Mouse (Mus musculus) embryonic facial prominence, embryonic 14.5 days (tissue): ENCODE measurements around the gene Pias1. TPM values are rescaled to one million over a fixed set of nuclear protein-coding genes. Genes with fewer than 3 reads are reported as not detected.

Experiments
- ATAC-seq: fragments of 200-750 bp; cut with Nextera tagmentation; 2 replicates; pipeline ENCODE4 v1.8.0; 2017; ENCODE audit warnings: low read depth, moderate number of reproducible peaks, moderate TSS enrichment
- DNase-seq: peaks from one replicate; pipeline ENCODE4 v3.0.0-alpha.2; 2015; ENCODE audit warnings: low spot score
- H3K27ac ChIP-seq: fragments of 300-500 bp; sonication (generic); replicated peaks from 2 replicates; pipeline ENCODE4 v1.5.1; 2014; ENCODE audit warnings: low read depth, mild to moderate bottlenecking, low read length, moderate library complexity
- H3K27me3 ChIP-seq: fragments of 300-500 bp; sonication (generic); replicated peaks from 2 replicates; pipeline ENCODE4 v1.6.1; 2014; ENCODE audit warnings: low read length; ENCODE audit not compliant: control insufficient read depth, insufficient read depth
- H3K36me3 ChIP-seq: fragments of 300-500 bp; sonication (generic); 2 replicates; pipeline ENCODE4 v1.6.1; 2014; ENCODE audit warnings: low read length, mixed read lengths; ENCODE audit not compliant: control insufficient read depth, insufficient read depth
- H3K4me1 ChIP-seq: fragments of 300-500 bp; sonication (generic); 2 replicates; pipeline ENCODE4 v1.6.1; 2014; ENCODE audit warnings: antibody characterized with exemption, low read length; ENCODE audit not compliant: control insufficient read depth, insufficient read depth
- H3K4me2 ChIP-seq: fragments of 300-500 bp; sonication (generic); 2 replicates; pipeline ENCODE4 v1.6.1; 2014; ENCODE audit warnings: low read depth, mild to moderate bottlenecking, low read length, moderate library complexity, mixed read lengths
- H3K4me3 ChIP-seq: fragments of 300-500 bp; sonication (generic); 2 replicates; pipeline ENCODE4 v1.5.1; 2014; ENCODE audit warnings: low read depth, mild to moderate bottlenecking, low read length
- H3K9ac ChIP-seq: fragments of 300-500 bp; sonication (generic); 2 replicates; pipeline ENCODE4 v1.6.1; 2014; ENCODE audit warnings: low read depth, mild to moderate bottlenecking, low read length, moderate library complexity, mixed read lengths
- H3K9me3 ChIP-seq: fragments of 300-500 bp; sonication (generic); 2 replicates; pipeline ENCODE4 v1.6.1; 2016; ENCODE audit warnings: low read length; ENCODE audit not compliant: control insufficient read depth
- WGBS: fragments of 180-500 bp; shearing (Covaris S2); extraction: QIAGEN DNeasy Blood & Tissue Kit; methylation state at CpG from one replicate; pipeline ENCODE4 v1.1.7; 2014; 5-methylcytosine and 5-hydroxymethylcytosine counted together
- polyA plus RNA-seq: library from polyadenylated mRNA; unstranded; fragments of >200 nt; fragmentation: Nextera tagmentation; extraction: Ambion mirVana; gene quantifications from 2 replicates; pipeline ENCODE4 v1.2.1, GENCODE M21; 2014

The Pias1 gene
- polyA plus RNA-seq, 1 experiment from 2014 or later: 47.2 TPM

- Histone ChIP-seq H3K9ac (no peak overlapping the region), H3K4me2 (no peak overlapping the region), H3K9me3 (no peaks in the 10 kb centered on the region), H3K27ac (no peak overlapping the region), H3K36me3 (no peaks in the 10 kb centered on the region), H3K4me1 (0 out of 2 replicates have a peak, but pooled peaks cover 6% of the 10 kb centered on the region), H3K4me3 (no peak overlapping the region), H3K27me3 (no peaks in the 10 kb centered on the region)
- DNase-seq (no peak), ATAC-seq (peak; percentile 67; the same call in 1 of the 2 replicates)
- 50% methylated on average over 10 of the region's 10 CpGs for WGBS
Observed at GRCm38 (mm10) chr9:62972073-62972745, 15.5 kb downstream of the Pias1 start.

- ATAC-seq (no peak), DNase-seq (no peak)
- Histone ChIP-seq H3K27me3 (no peaks in the 10 kb centered on the region), H3K36me3 (no peaks in the 10 kb centered on the region), H3K4me3 (no peak overlapping the region), H3K27ac (no peak overlapping the region), H3K9me3 (no peaks in the 10 kb centered on the region), H3K4me1 (0 out of 2 replicates have a peak, but pooled peaks cover 3% of the 10 kb centered on the region), H3K9ac (no peak overlapping the region), H3K4me2 (no peak overlapping the region)
Observed at GRCm38 (mm10) chr9:62970345-62970744, 17.4 kb downstream of the Pias1 start.

DNA sequence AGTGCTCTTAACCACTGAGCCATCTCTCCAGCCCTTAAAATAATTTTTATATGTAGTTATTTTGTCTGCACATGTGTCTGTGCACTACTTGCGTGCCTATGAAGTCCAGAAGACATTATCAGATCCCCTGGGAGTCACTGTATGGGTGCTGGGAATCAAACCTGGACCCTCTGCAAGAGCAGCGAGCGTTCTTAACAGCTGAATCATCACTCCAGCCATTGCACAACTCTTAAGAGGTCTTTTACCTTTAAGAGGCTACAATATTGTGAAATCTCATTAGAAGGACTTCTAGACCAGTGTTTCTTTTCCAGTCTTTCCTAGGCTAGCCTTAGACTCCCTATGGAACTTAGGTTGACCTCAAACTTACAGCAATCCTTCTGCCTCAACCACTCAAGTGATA, 21.7 kb downstream of the Pias1 start:
- Histone ChIP-seq H3K4me2 (no peak overlapping the region), H3K27me3 (no peaks in the 10 kb centered on the region), H3K36me3 (no peaks in the 10 kb centered on the region), H3K4me1 (peaks cover 4% of the 10 kb centered on the region; the same call in 1 of the 2 replicates), H3K27ac (no peak overlapping the region), H3K9me3 (no peaks in the 10 kb centered on the region), H3K9ac (no peak overlapping the region), H3K4me3 (no peak overlapping the region)
- 95% methylated on average over 3 of the region's 3 CpGs for WGBS
- ATAC-seq (no peak), DNase-seq (no peak)

DNA sequence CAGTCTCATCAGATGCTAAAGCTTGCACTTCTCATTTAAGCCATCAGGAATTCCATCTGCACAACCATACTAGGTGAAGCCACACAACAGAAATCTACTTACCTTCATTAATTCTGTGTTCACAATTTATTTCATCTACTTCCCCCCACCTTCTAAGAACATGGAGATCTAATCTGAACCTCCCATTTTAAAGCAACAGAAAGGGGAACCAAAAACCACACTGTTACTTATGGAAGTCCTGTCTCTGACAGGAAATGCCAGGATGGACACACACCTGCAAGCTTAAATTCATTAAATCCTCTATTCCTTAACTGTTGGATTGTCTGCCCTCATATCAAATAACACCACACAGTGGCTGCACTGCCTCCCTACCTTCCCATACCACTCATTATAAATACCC, 35.0 kb downstream of the Pias1 start:
- Histone ChIP-seq H3K4me1 (peaks cover 8% of the 10 kb centered on the region), H3K27me3 (no peaks in the 10 kb centered on the region), H3K4me3 (no peak overlapping the region), H3K36me3 (peaks cover 21% of the 10 kb centered on the region), H3K27ac (no peak overlapping the region), H3K4me2 (no peak overlapping the region), H3K9me3 (no peaks in the 10 kb centered on the region), H3K9ac (no peak overlapping the region)
- DNase-seq (no peak), ATAC-seq (no peak)

GRCm38 (mm10) chr9:62945346-62945745, 42.4 kb downstream of the Pias1 start:
- 91% methylated on average over 6 of the region's 6 CpGs for WGBS
- Histone ChIP-seq H3K4me2 (no peak overlapping the region), H3K9ac (no peak overlapping the region), H3K4me1 (peaks cover 8% of the 10 kb centered on the region), H3K27me3 (no peaks in the 10 kb centered on the region), H3K36me3 (0 out of 2 replicates have a peak, but pooled peaks cover 10% of the 10 kb centered on the region), H3K27ac (no peak overlapping the region), H3K4me3 (no peak overlapping the region), H3K9me3 (no peaks in the 10 kb centered on the region)
- no peak for ATAC-seq
- no peak for DNase-seq

GRCm38 (mm10) chr9:62944063-62944462, 43.7 kb downstream of the Pias1 start:
- 96% methylated on average over 1 of the region's 1 CpGs for WGBS
- no peak for ATAC-seq
- Histone ChIP-seq H3K27ac (no peak overlapping the region), H3K27me3 (no peaks in the 10 kb centered on the region), H3K4me3 (no peak overlapping the region), H3K4me2 (no peak overlapping the region), H3K9ac (no peak overlapping the region), H3K4me1 (peaks cover 8% of the 10 kb centered on the region), H3K36me3 (0 out of 2 replicates have a peak, but pooled peaks cover 5% of the 10 kb centered on the region), H3K9me3 (no peaks in the 10 kb centered on the region)
- DNase-seq: no peak

DNA sequence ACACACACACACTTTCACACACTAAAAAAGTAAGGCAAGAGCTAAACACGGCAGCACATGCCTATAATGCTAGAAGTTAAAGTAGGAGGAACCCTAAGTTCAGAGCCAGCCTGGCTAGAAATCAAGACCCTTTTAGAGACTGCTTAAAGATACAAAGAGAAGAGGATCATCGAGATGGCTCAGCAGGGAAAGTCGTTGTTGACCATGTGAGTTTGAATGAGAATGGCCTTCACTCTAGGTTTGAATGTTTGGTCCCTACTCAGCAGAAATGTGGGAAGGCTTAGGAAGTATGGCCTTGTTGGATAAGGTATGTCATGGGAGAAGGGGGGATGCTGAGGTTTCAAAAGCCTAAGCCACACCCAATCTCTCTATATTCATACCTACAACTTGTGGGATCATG, 46.8 kb downstream of the Pias1 start:
- no peak for ATAC-seq
- H3K36me3 ChIP-seq: 0 out of 2 replicates have a peak, but pooled peaks cover 3% of the 10 kb centered on the region
- no peaks in the 10 kb centered on the region for H3K27me3 ChIP-seq
- DNase-seq: no peak
- no peak overlapping the region for H3K9ac ChIP-seq
- no peak overlapping the region for H3K4me3 ChIP-seq
- no peak overlapping the region for H3K4me2 ChIP-seq
- H3K4me1 ChIP-seq: no peaks in the 10 kb centered on the region
- WGBS: 91% methylated on average over 3 of the region's 3 CpGs
- no peak overlapping the region for H3K27ac ChIP-seq
- H3K9me3 ChIP-seq: no peaks in the 10 kb centered on the region

- Histone ChIP-seq H3K9ac (no peak overlapping the region), H3K27me3 (no peaks in the 10 kb centered on the region), H3K4me1 (no peaks in the 10 kb centered on the region), H3K36me3 (0 out of 2 replicates have a peak, but pooled peaks cover 3% of the 10 kb centered on the region), H3K4me3 (no peak overlapping the region), H3K4me2 (no peak overlapping the region), H3K9me3 (no peaks in the 10 kb centered on the region), H3K27ac (no peak overlapping the region)
- 65% methylated on average over 5 of the region's 5 CpGs for WGBS
- peak; percentile 39 for DNase-seq
- no peak for ATAC-seq
Observed at GRCm38 (mm10) chr9:62935854-62936253, 51.9 kb downstream of the Pias1 start.
